Mouse (Mus musculus) layer of hippocampus, adult 8-10 months (tissue): Measurements from ENCODE around the gene Bclaf3. TPM values are rescaled to one million over a fixed set of nuclear protein-coding genes. Genes with fewer than 3 reads are reported as not detected.

Experiments
- DNase-seq, 2 experiments: peaks; one replicate each; pipeline ENCODE4 v3.0.0; 2022; ENCODE audit warnings: low spot score in 2 of 2
- total RNA-seq, 4 experiments: library from RNA; stranded (reverse); gene quantifications; 2 replicates each; pipeline ENCODE4 v1.2.4; 2022

Bclaf3 gene
- total RNA-seq, 4 experiments from 2014 or later: 8.1 to 11.4 (median 10.1) TPM

- DNase-seq: peak; percentile 9 to 14
These were observed 100.6 kb downstream of the Bclaf3 start, which contains the start of gene Sh3kbp1 for GRCm38 (mm10) chrX:159626907-159627587. Sh3kbp1 (plus strand) TSS chrX:159627272.

GRCm38 (mm10) chrX:159627588-159628566 is 101.4 kb downstream of the Bclaf3 start:
- peak in 1 of 2 experiments; percentile 6 for DNase-seq

- no peak for DNase-seq
These were observed 102.1 kb downstream of the Bclaf3 start for GRCm38 (mm10) chrX:159628629-159629028.

GRCm38 (mm10) chrX:159629203-159629602 is 102.7 kb downstream of the Bclaf3 start:
- no peak for DNase-seq

- DNase-seq: no peak
These were observed 112.2 kb downstream of the Bclaf3 start for GRCm38 (mm10) chrX:159638500-159639227.

- DNase-seq: no peak
These were observed 113.5 kb downstream of the Bclaf3 start for GRCm38 (mm10) chrX:159639991-159640390.

Other genes with a start within 250 kb of the Bclaf3 start
- 100 to 1,000 TPM; 100 to 121 (median 113) TPM for gene Eif1ax, start 154.5 kb upstream of the Bclaf3 start, total RNA-seq
- gene Map7d2, start 112.1 kb upstream of the Bclaf3 start, total RNA-seq: 100 to 1,000 TPM in 2 of 4 experiments, 10 to 100 TPM in 2; 94.1 to 114 (median 105) TPM
- 10 to 100 TPM; 36.8 to 41.6 (median 37.9) TPM for gene Sh3kbp1, start 100.6 kb downstream of the Bclaf3 start, total RNA-seq